Mouse (Mus musculus) forebrain, embryonic 14.5 days (tissue): ENCODE measurements around the gene AI597479. TPM values are rescaled to one million over a fixed set of nuclear protein-coding genes. Genes with fewer than 3 reads are reported as not detected.

Source experiments
- ATAC-seq: fragments of 200-750 bp; cut with Nextera tagmentation; 2 replicates; pipeline ENCODE4 v1.8.0; 2017; ENCODE audit warnings: mild to moderate bottlenecking, moderate library complexity
- DNase-seq: peaks from one replicate; pipeline ENCODE4 v3.0.0-alpha.2; 2015; ENCODE audit warnings: low spot score
- H3K27ac ChIP-seq: fragments of 300-500 bp; sonication (generic); 2 replicates; pipeline ENCODE4 v1.5.1; 2014; ENCODE audit warnings: low read depth, mild to moderate bottlenecking, control low read depth, low read length, moderate library complexity
- H3K27me3 ChIP-seq: fragments of 300-500 bp; sonication (generic); replicated peaks from 2 replicates; pipeline ENCODE4 v1.6.1; 2014; ENCODE audit warnings: low read length, control low read depth, mixed read lengths; ENCODE audit not compliant: control insufficient read depth, insufficient read depth
- H3K36me3 ChIP-seq: fragments of 300-500 bp; sonication (generic); 2 replicates; pipeline ENCODE4 v1.6.1; 2014; ENCODE audit warnings: low read length, control low read depth; ENCODE audit not compliant: control insufficient read depth, insufficient read depth
- H3K4me1 ChIP-seq: fragments of 300-500 bp; sonication (generic); 2 replicates; pipeline ENCODE4 v1.6.1; 2014; ENCODE audit warnings: antibody characterized with exemption, low read length, control low read depth; ENCODE audit not compliant: control insufficient read depth, insufficient read depth
- H3K4me2 ChIP-seq: fragments of 300-500 bp; sonication (generic); 2 replicates; pipeline ENCODE4 v1.6.1; 2014; ENCODE audit warnings: mild to moderate bottlenecking, control low read depth, low read length
- H3K4me3 ChIP-seq: fragments of 300-500 bp; sonication (generic); 2 replicates; pipeline ENCODE4 v1.5.1; 2014; ENCODE audit warnings: low read depth, low read length, control low read depth
- H3K9ac ChIP-seq: fragments of 300-500 bp; sonication (generic); 2 replicates; pipeline ENCODE4 v1.6.1; 2014; ENCODE audit warnings: mild to moderate bottlenecking, low read length, control low read depth, moderate library complexity
- H3K9me3 ChIP-seq: fragments of 300-500 bp; sonication (generic); replicated peaks from 2 replicates; pipeline ENCODE4 v1.6.1; 2016; ENCODE audit warnings: low read length, control low read depth, mixed read lengths; ENCODE audit not compliant: control insufficient read depth
- WGBS: fragments of 180-500 bp; shearing (Covaris S2); extraction: QIAGEN DNeasy Blood & Tissue Kit; methylation state at CpG from one replicate; pipeline ENCODE4 v1.1.7; 2014; 5-methylcytosine and 5-hydroxymethylcytosine counted together
- polyA plus RNA-seq: library from polyadenylated mRNA; unstranded; fragments of >200 nt; fragmentation: Nextera tagmentation; extraction: Ambion mirVana; gene quantifications from 2 replicates; pipeline ENCODE4 v1.2.1, GENCODE M21; 2014

The AI597479 gene
- polyA plus RNA-seq, 1 experiment from 2014 or later, result 50.4 TPM

- H3K4me2 ChIP-seq, result no peak overlapping the region
- no peaks in the 10 kb centered on the region for H3K9me3 ChIP-seq
- 54% methylated on average over 4 of the region's 4 CpGs for WGBS
- no peak overlapping the region for H3K4me3 ChIP-seq
- ATAC-seq (no peak), DNase-seq (peak; percentile 53)
- peaks cover 56% of the 10 kb centered on the region for H3K36me3 ChIP-seq
- no peak overlapping the region for H3K27ac ChIP-seq
- no peak overlapping the region for H3K9ac ChIP-seq
- no peaks in the 10 kb centered on the region for H3K27me3 ChIP-seq
- H3K4me1 ChIP-seq, result no peaks in the 10 kb centered on the region
Measured at GRCm38 (mm10) chr1:43110556-43110955, 12.0 kb downstream of the AI597479 start.

GRCm38 (mm10) chr1:43112882-43113281, 14.4 kb downstream of the AI597479 start:
- Histone ChIP-seq H3K4me3 (no peak overlapping the region), H3K9ac (no peak overlapping the region), H3K27me3 (no peaks in the 10 kb centered on the region), H3K27ac (no peak overlapping the region), H3K36me3 (peaks cover 59% of the 10 kb centered on the region), H3K4me2 (no peak overlapping the region), H3K4me1 (no peaks in the 10 kb centered on the region), H3K9me3 (no peaks in the 10 kb centered on the region)
- DNase-seq, result peak; percentile 85
- peak; percentile 48; the same call in 1 of the 2 replicates for ATAC-seq
- WGBS, result 93% methylated on average over 2 of the region's 2 CpGs

- Histone ChIP-seq H3K9ac (no peak overlapping the region), H3K9me3 (no peaks in the 10 kb centered on the region), H3K27me3 (no peaks in the 10 kb centered on the region), H3K4me1 (no peaks in the 10 kb centered on the region), H3K36me3 (peaks cover 45% of the 10 kb centered on the region), H3K27ac (no peak overlapping the region), H3K4me2 (no peak overlapping the region), H3K4me3 (no peak overlapping the region)
- ATAC-seq, result no peak
- WGBS, result 96% methylated on average over 8 of the region's 8 CpGs
- no peak for DNase-seq
Measured at GRCm38 (mm10) chr1:43117435-43117834, 18.9 kb downstream of the AI597479 start.

- 95% methylated on average over 5 of the region's 5 CpGs for WGBS
- Histone ChIP-seq H3K9me3 (no peaks in the 10 kb centered on the region), H3K4me2 (no peak overlapping the region), H3K9ac (no peak overlapping the region), H3K36me3 (peaks cover 20% of the 10 kb centered on the region), H3K27me3 (no peaks in the 10 kb centered on the region), H3K4me1 (no peaks in the 10 kb centered on the region), H3K27ac (no peak overlapping the region), H3K4me3 (no peak overlapping the region)
- ATAC-seq (no peak), DNase-seq (no peak)
Measured at GRCm38 (mm10) chr1:43120950-43121349, 22.4 kb downstream of the AI597479 start.

- Histone ChIP-seq H3K36me3 (peaks cover 11% of the 10 kb centered on the region), H3K27ac (no peak overlapping the region), H3K4me2 (no peak overlapping the region), H3K4me3 (no peak overlapping the region), H3K9me3 (no peaks in the 10 kb centered on the region), H3K9ac (no peak overlapping the region), H3K4me1 (no peaks in the 10 kb centered on the region), H3K27me3 (no peaks in the 10 kb centered on the region)
- DNase-seq (no peak), ATAC-seq (no peak)
- WGBS, result 87% methylated on average over 2 of the region's 2 CpGs
Measured at GRCm38 (mm10) chr1:43122616-43123015, 24.1 kb downstream of the AI597479 start.

GRCm38 (mm10) chr1:43124726-43125125, 26.2 kb downstream of the AI597479 start:
- no peak overlapping the region for H3K4me3 ChIP-seq
- H3K9ac ChIP-seq, result no peak overlapping the region
- DNase-seq (no peak), ATAC-seq (no peak)
- no peak overlapping the region for H3K4me2 ChIP-seq
- WGBS, result 88% methylated on average over 4 of the region's 4 CpGs
- H3K27me3 ChIP-seq, result no peaks in the 10 kb centered on the region
- H3K4me1 ChIP-seq, result no peaks in the 10 kb centered on the region
- no peak overlapping the region for H3K27ac ChIP-seq
- H3K9me3 ChIP-seq, result no peaks in the 10 kb centered on the region
- no peaks in the 10 kb centered on the region for H3K36me3 ChIP-seq

GRCm38 (mm10) chr1:43127196-43127595, 28.7 kb downstream of the AI597479 start:
- ATAC-seq (no peak), DNase-seq (no peak)
- H3K4me1 ChIP-seq, result no peaks in the 10 kb centered on the region
- no peak overlapping the region for H3K4me2 ChIP-seq
- H3K36me3 ChIP-seq, result no peaks in the 10 kb centered on the region
- no peaks in the 10 kb centered on the region for H3K9me3 ChIP-seq
- H3K27me3 ChIP-seq, result no peaks in the 10 kb centered on the region
- no peak overlapping the region for H3K9ac ChIP-seq
- no peak overlapping the region for H3K4me3 ChIP-seq
- no peak overlapping the region for H3K27ac ChIP-seq

GRCm38 (mm10) chr1:43127820-43128610, 29.5 kb downstream of the AI597479 start:
- Histone ChIP-seq H3K4me3 (no peak overlapping the region), H3K36me3 (no peaks in the 10 kb centered on the region), H3K9ac (no peak overlapping the region), H3K4me2 (no peak overlapping the region), H3K27ac (no peak overlapping the region), H3K27me3 (no peaks in the 10 kb centered on the region), H3K4me1 (no peaks in the 10 kb centered on the region), H3K9me3 (no peaks in the 10 kb centered on the region)
- no peak for ATAC-seq
- WGBS, result 70% methylated on average over 8 of the region's 8 CpGs
- DNase-seq, result no peak

GRCm38 (mm10) chr1:43130219-43130981, 31.9 kb downstream of the AI597479 start:
- H3K4me3 ChIP-seq, result no peak overlapping the region
- ATAC-seq (no peak; the same call in 1 of the 2 replicates), DNase-seq (no peak)
- no peaks in the 10 kb centered on the region for H3K9me3 ChIP-seq
- 67% methylated on average over 5 of the region's 5 CpGs for WGBS
- no peak overlapping the region for H3K4me2 ChIP-seq
- no peak overlapping the region for H3K9ac ChIP-seq
- no peaks in the 10 kb centered on the region for H3K27me3 ChIP-seq
- H3K36me3 ChIP-seq, result no peaks in the 10 kb centered on the region
- no peaks in the 10 kb centered on the region for H3K4me1 ChIP-seq
- H3K27ac ChIP-seq, result no peak overlapping the region; the same call in 1 of the 2 replicates
